Mouse (Mus musculus) kidney, adult 2 months (tissue): ENCODE measurements around the gene Prox2. TPM values are rescaled to one million over a fixed set of nuclear protein-coding genes. Genes with fewer than 3 reads are reported as not detected.
A peak's percentile ranks its signal among the peaks of the same experiment; 100 is the strongest.

ENCODE experiments used
- DNase-seq: peaks from one replicate; pipeline ENCODE4 v3.0.0; 2021
- H3K27ac ChIP-seq: fragments of 200-500 bp; 2 replicates; pipeline ENCODE4 v1.5.1; 2012; ENCODE audit warnings: low read depth, low read length, control low read depth, inconsistent platforms; ENCODE audit not compliant: insufficient read depth
- H3K27me3 ChIP-seq: fragments of 200-500 bp; replicated peaks from 2 replicates; pipeline ENCODE4 v1.6.1; 2012; ENCODE audit warnings: mild to moderate bottlenecking, moderate library complexity, low read length, inconsistent platforms; ENCODE audit not compliant: control insufficient read depth, insufficient read depth
- H3K36me3 ChIP-seq: fragments of 200-500 bp; 2 replicates; pipeline ENCODE4 v1.6.1; 2012; ENCODE audit warnings: mild to moderate bottlenecking, moderate library complexity, low read length, inconsistent platforms; ENCODE audit not compliant: control insufficient read depth, insufficient read depth
- H3K4me1 ChIP-seq: fragments of 200-500 bp; 2 replicates; pipeline ENCODE4 v1.6.1; 2011; ENCODE audit warnings: low read length; ENCODE audit not compliant: control insufficient read depth, insufficient read depth
- H3K4me3 ChIP-seq: fragments of 200-500 bp; 2 replicates; pipeline ENCODE4 v1.5.1; 2011; ENCODE audit warnings: mild to moderate bottlenecking, low read depth, low read length, control low read depth; ENCODE audit not compliant: insufficient read depth
- CTCF ChIP-seq: fragments of 200-500 bp; conservative IDR thresholded peaks from 2 replicates; pipeline ENCODE4 v1.5.1; 2011; ENCODE audit warnings: low read depth, mild to moderate bottlenecking, control low read depth, low read length, moderate library complexity, mixed read lengths; ENCODE audit not compliant: insufficient read depth, insufficient read length
- POLR2A ChIP-seq: fragments of 200-500 bp; IDR thresholded peaks from one replicate; pipeline ENCODE4 v1.6.1; 2011; ENCODE audit warnings: low read depth, low read length, control low read depth
- WGBS: fragments of 180-500 bp; shearing (Covaris S2); methylation state at CpG from one replicate; pipeline ENCODE4 v1.1.7; 2018; 5-methylcytosine and 5-hydroxymethylcytosine counted together
- polyA plus RNA-seq: library from polyadenylated mRNA; depleted of rRNA; stranded (reverse); fragments of >200 nt; gene quantifications from 2 replicates; pipeline ENCODE4 v1.2.3, GENCODE M21; 2012; rRNA removed

The Prox2 gene
- polyA plus RNA-seq, 1 experiment: 2.4 TPM

GRCm38 (mm10) chr12:85051218-85051617 is 59.3 kb downstream of the Prox2 start:
- Histone ChIP-seq H3K4me1 (peaks cover 3% of the 10 kb centered on the region; the same call in 1 of the 2 replicates), H3K4me3 (no peak overlapping the region), H3K27ac (no peak overlapping the region), H3K27me3 (no peaks in the 10 kb centered on the region), H3K36me3 (peaks cover 2% of the 10 kb centered on the region)
- TF ChIP-seq CTCF (no peak), POLR2A (no peak)
- DNase-seq: peak; percentile 33
- 19% methylated on average over 6 of the region's 6 CpGs for WGBS

Other genes starting within 250 kb of the Prox2 start
- gene Ltbp2, start 234.2 kb downstream of the Prox2 start, polyA plus RNA-seq: 1.5 and 2.2 TPM in 2 replicates
- gene Fcf1, start 139.9 kb downstream of the Prox2 start, polyA plus RNA-seq: 41.2 and 52.0 TPM in 2 replicates
- 20.7 and 23.3 TPM in 2 replicates for gene Arel1, start 139.9 kb downstream of the Prox2 start, polyA plus RNA-seq
- gene Ylpm1, start 114.4 kb downstream of the Prox2 start, polyA plus RNA-seq: 10.0 and 12.4 TPM in 2 replicates
- 294 and 312 TPM in 2 replicates for gene Dlst, start 74 bp upstream of the Prox2 start, polyA plus RNA-seq
- 0.89 and 0.98 TPM in 2 replicates for gene Rps6kl1, start 40.5 kb upstream of the Prox2 start, polyA plus RNA-seq
- 1.1 and 1.2 TPM in 2 replicates for gene Pgf, start 67.0 kb upstream of the Prox2 start, polyA plus RNA-seq
- gene Eif2b2, start 108.7 kb upstream of the Prox2 start, polyA plus RNA-seq: 101 and 112 TPM in 2 replicates
- gene Mlh3, start 159.8 kb upstream of the Prox2 start, polyA plus RNA-seq: 8.1 and 9.6 TPM in 2 replicates
- gene Acyp1, start 177.7 kb upstream of the Prox2 start, polyA plus RNA-seq: 9.6 and 19.1 TPM in 2 replicates
- gene Zc2hc1c, start 177.8 kb upstream of the Prox2 start, polyA plus RNA-seq: 2.8 and 3.2 TPM in 2 replicates
- gene Nek9, start 228.6 kb upstream of the Prox2 start, polyA plus RNA-seq: 24.9 and 27.8 TPM in 2 replicates